Mouse (Mus musculus): ENCODE measurements around the gene Hdac5.

GRCm38 (mm10) chr11:102249351-102250090, 19.6 kb upstream of the Hdac5 start:
- TF ChIP-seq POLR2A (IDR thresholded peaks at IDR 0.05; ENCODE audit: extremely low read depth, insufficient read depth, low read length) = no peak
- no peak for TF ChIP-seq CTCF (IDR thresholded peaks at IDR 0.05; ENCODE audit: extremely low read depth, insufficient read depth, low read length)
